Mouse (Mus musculus) adrenal gland, postnatal 4 days (tissue): Measurements from ENCODE around the gene Speg. TPM values are rescaled to one million over a fixed set of nuclear protein-coding genes. Genes with fewer than 3 reads are reported as not detected.

Source experiments
- DNase-seq, 2 experiments: peaks; one replicate each; pipeline ENCODE4 v3.0.0; 2021 to 2022; ENCODE audit warnings: low spot score in 2 of 2, mixed read lengths in 2 of 2
- total RNA-seq, 2 experiments: library from RNA; stranded (reverse); gene quantifications; 2 replicates each; pipeline ENCODE4 v1.2.3; 2021

Speg gene
- total RNA-seq, 2 experiments from 2014 or later, result 32.4 to 33.7 TPM

- DNase-seq, result no peak
Observed at GRCm38 (mm10) chr1:75457710-75458024, 82.6 kb downstream of the Speg start.

GRCm38 (mm10) chr1:75458025-75458788 is 83.1 kb downstream of the Speg start:
- no peak for DNase-seq

- no peak for DNase-seq
Observed at GRCm38 (mm10) chr1:75458789-75459684, 83.9 kb downstream of the Speg start.

GRCm38 (mm10) chr1:75460297-75460696 is 85.2 kb downstream of the Speg start:
- no peak for DNase-seq

- DNase-seq, result no peak
Observed at GRCm38 (mm10) chr1:75462636-75463035, 87.5 kb downstream of the Speg start.

- DNase-seq, result no peak
Observed at GRCm38 (mm10) chr1:75463652-75464204, 88.6 kb downstream of the Speg start.

GRCm38 (mm10) chr1:75467215-75467927 is 92.3 kb downstream of the Speg start:
- DNase-seq, result peak; percentile 62 to 64

- no peak for DNase-seq
Observed at GRCm38 (mm10) chr1:75469287-75469825, 94.3 kb downstream of the Speg start.

GRCm38 (mm10) chr1:75476441-75476840 is 101.3 kb downstream of the Speg start:
- DNase-seq, result no peak

- DNase-seq, result peak; percentile 69 to 80
Observed at GRCm38 (mm10) chr1:75477264-75477965, 102.3 kb downstream of the Speg start.

- DNase-seq, result no peak
Observed at GRCm38 (mm10) chr1:75477966-75478290, 102.8 kb downstream of the Speg start.

- no peak for DNase-seq
Observed at GRCm38 (mm10) chr1:75478497-75478896, 103.4 kb downstream of the Speg start.

GRCm38 (mm10) chr1:75478916-75479634 is 104.0 kb downstream of the Speg start, which contains the start of the genes Chpf and Tmem198:
TSS of gene Chpf (minus strand) at chr1:75479307.
TSS of gene Tmem198 (plus strand) at chr1:75479532.
- DNase-seq, result peak; percentile 93 to 96

- DNase-seq, result no peak
Observed at GRCm38 (mm10) chr1:75479635-75479989, 104.5 kb downstream of the Speg start.

GRCm38 (mm10) chr1:75480036-75480435 is 104.9 kb downstream of the Speg start:
- no peak for DNase-seq

GRCm38 (mm10) chr1:75480735-75481134 is 105.6 kb downstream of the Speg start:
- no peak for DNase-seq
